Mouse (Mus musculus) myocyte (in vitro differentiated cells): ENCODE results near the gene Cadm4. TPM values are rescaled to one million over a fixed set of nuclear protein-coding genes. Genes with fewer than 3 reads are reported as not detected.

Experiments used
- H3K27me3 ChIP-seq: one replicate; pipeline ENCODE4 v1.6.1; 2011; ENCODE audit not compliant: control insufficient read depth, insufficient read depth, insufficient read length
- H3K36me3 ChIP-seq: one replicate; pipeline ENCODE4 v1.6.1; 2011; ENCODE audit not compliant: control insufficient read depth, insufficient read depth
- H3K4me2 ChIP-seq: one replicate; pipeline ENCODE4 v1.6.1; 2011; ENCODE audit warnings: low read depth, control low read depth
- H3K4me3 ChIP-seq: one replicate; pipeline ENCODE4 v1.5.1; 2011; ENCODE audit warnings: mild to moderate bottlenecking, control low read depth, moderate library complexity
- H3K79me2 ChIP-seq: one replicate; pipeline ENCODE4 v1.6.1; 2011; ENCODE audit not compliant: control insufficient read depth, insufficient read depth
- H3ac ChIP-seq: one replicate; pipeline ENCODE4 v1.6.1; 2011; ENCODE audit not compliant: control insufficient read depth, insufficient read length
- CEBPB ChIP-seq: IDR thresholded peaks from 2 replicates; pipeline ENCODE4 v1.6.1; 2011; ENCODE audit warnings: mild to moderate bottlenecking, moderate library complexity; ENCODE audit not compliant: poor library complexity, insufficient read depth, severe bottlenecking
- E2F4 ChIP-seq: IDR thresholded peaks from one replicate; pipeline ENCODE4 v1.6.1; 2011; ENCODE audit warnings: mild to moderate bottlenecking, control low read depth, moderate library complexity; ENCODE audit not compliant: insufficient read depth
- MAX ChIP-seq: IDR thresholded peaks from one replicate; pipeline ENCODE4 v1.6.1; 2011; ENCODE audit warnings: low read depth, mild to moderate bottlenecking, control low read depth
- MYOD1 ChIP-seq, 3 experiments: IDR thresholded peaks; one replicate each; pipeline ENCODE4 v1.6.1; 2011; ENCODE audit warnings: control low read depth in 2 of 3, low read depth in 2 of 3, mild to moderate bottlenecking in 2 of 3, moderate library complexity in 1 of 3; ENCODE audit not compliant: insufficient read length in 2 of 3, control insufficient read depth in 1 of 3
- MYOG ChIP-seq, 3 experiments: IDR thresholded peaks; one replicate each; pipeline ENCODE4 v1.6.1; 2011; ENCODE audit warnings: control low read depth in 2 of 3, low read depth in 2 of 3, mild to moderate bottlenecking in 2 of 3; ENCODE audit not compliant: insufficient read length in 2 of 3, control insufficient read depth in 1 of 3, insufficient read depth in 1 of 3
- POLR2A ChIP-seq: IDR thresholded peaks from one replicate; pipeline ENCODE4 v1.6.1; 2011; ENCODE audit warnings: low read depth, mild to moderate bottlenecking, control low read depth, moderate library complexity; ENCODE audit not compliant: insufficient read length
- POLR2AphosphoS2 ChIP-seq: IDR thresholded peaks from one replicate; pipeline ENCODE4 v1.6.1; 2011; ENCODE audit warnings: low read depth, control low read depth; ENCODE audit not compliant: insufficient read length
- REST ChIP-seq: IDR thresholded peaks from one replicate; pipeline ENCODE4 v1.6.1; 2011; ENCODE audit warnings: mild to moderate bottlenecking, control low read depth, moderate library complexity; ENCODE audit not compliant: insufficient read depth, insufficient read length
- SRF ChIP-seq: IDR thresholded peaks from one replicate; pipeline ENCODE4 v1.6.1; 2011; ENCODE audit warnings: low read depth; ENCODE audit not compliant: control insufficient read depth, insufficient read length
- TCF12 ChIP-seq: IDR thresholded peaks from one replicate; pipeline ENCODE4 v1.6.1; 2011; ENCODE audit warnings: mild to moderate bottlenecking, control low read depth; ENCODE audit not compliant: poor library complexity, insufficient read depth, severe bottlenecking
- TCF3 ChIP-seq: IDR thresholded peaks from one replicate; pipeline ENCODE4 v1.6.1; 2011; ENCODE audit warnings: low read depth, control low read depth; ENCODE audit not compliant: insufficient read length
- USF1 ChIP-seq: IDR thresholded peaks from one replicate; pipeline ENCODE4 v1.6.1; 2011; ENCODE audit warnings: low read depth, mild to moderate bottlenecking, control low read depth, moderate library complexity
- polyA plus RNA-seq: library from polyadenylated mRNA; unstranded; fragments of >200 nt; fragmentation: generic; extraction: Trizol; gene quantifications from one replicate; pipeline ENCODE4 v1.2.1, GENCODE M21; 2012; ENCODE audit warnings: missing spikeins

The Cadm4 gene
- polyA plus RNA-seq, 1 experiment, result 54.4 TPM

GRCm38 (mm10) chr7:24488303-24488702 is 6.5 kb downstream of the Cadm4 start:
- no peak overlapping the region for H3K4me3 ChIP-seq
- H3K27me3 ChIP-seq, result no peaks in the 10 kb centered on the region
- H3K79me2 ChIP-seq, result peaks cover 6% of the 10 kb centered on the region
- no peak overlapping the region for H3ac ChIP-seq
- no peak overlapping the region for H3K4me2 ChIP-seq
- no peaks in the 10 kb centered on the region for H3K36me3 ChIP-seq
- TF ChIP-seq REST (no peak), POLR2AphosphoS2 (no peak), SRF (no peak), CEBPB (no peak), TCF3 (no peak), MYOD1 (IDR thresholded peaks at IDR 0.05; ENCODE audit: control insufficient read depth in 1 of 3, insufficient read length in 2 of 3, low read depth in 2 of 3) (no peak), TCF12 (no peak), E2F4 (no peak), MAX (no peak), POLR2A (no peak), MYOG (IDR thresholded peaks at IDR 0.05; ENCODE audit: control insufficient read depth in 1 of 3, insufficient read depth in 1 of 3, insufficient read length in 2 of 3, low read depth in 2 of 3) (no peak)

DNA sequence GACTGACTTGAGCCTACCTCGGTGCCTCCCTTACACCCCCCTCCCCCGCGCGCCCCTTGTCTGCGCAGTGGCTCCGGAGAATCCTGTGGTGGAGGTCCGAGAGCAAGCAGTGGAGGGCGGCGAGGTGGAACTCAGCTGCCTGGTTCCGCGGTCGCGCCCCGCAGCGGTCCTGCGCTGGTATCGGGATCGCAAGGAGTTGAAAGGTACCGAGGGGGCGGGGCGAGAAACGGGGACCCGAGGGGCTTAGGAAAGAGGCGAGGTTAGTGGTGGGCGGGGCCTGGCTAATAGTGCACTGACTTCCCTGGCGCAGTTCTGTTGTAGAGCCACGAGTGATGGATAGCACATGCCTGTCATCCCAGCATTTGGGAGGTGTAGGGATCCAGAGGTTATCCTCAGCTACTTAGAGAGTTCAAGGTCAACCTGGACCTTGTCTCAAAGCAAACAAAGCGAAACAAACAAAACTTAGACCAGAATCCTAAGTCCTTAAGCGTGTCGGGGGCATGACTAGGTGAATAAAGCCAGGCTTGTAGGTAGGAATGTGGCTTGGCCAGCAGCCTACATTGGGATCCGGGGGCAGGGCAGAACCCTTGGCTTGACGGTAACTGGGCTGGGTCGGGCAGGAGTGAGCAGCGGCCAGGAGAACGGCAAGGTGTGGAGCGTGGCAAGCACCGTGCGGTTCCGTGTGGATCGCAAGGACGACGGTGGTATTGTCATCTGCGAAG is 18.2 kb downstream of the Cadm4 start:
- no peak overlapping the region for H3K4me3 ChIP-seq
- no peaks in the 10 kb centered on the region for H3K36me3 ChIP-seq
- no peaks in the 10 kb centered on the region for H3K79me2 ChIP-seq
- no peak for TF ChIP-seq TCF3
- peak; percentile 9 for TF ChIP-seq POLR2A
- TF ChIP-seq CEBPB, result no peak
- TF ChIP-seq TCF12, result no peak
- no peak for TF ChIP-seq MAX
- TF ChIP-seq POLR2AphosphoS2, result no peak
- TF ChIP-seq SRF, result no peak
- no peaks in the 10 kb centered on the region for H3K27me3 ChIP-seq
- no peak overlapping the region for H3ac ChIP-seq
- H3K4me2 ChIP-seq, result no peak overlapping the region

- Histone ChIP-seq H3ac (no peak overlapping the region), H3K27me3 (no peaks in the 10 kb centered on the region), H3K36me3 (no peaks in the 10 kb centered on the region), H3K4me2 (no peak overlapping the region), H3K4me3 (no peak overlapping the region), H3K79me2 (peaks cover 1% of the 10 kb centered on the region)
- TF ChIP-seq E2F4 (no peak), POLR2AphosphoS2 (no peak), MAX (no peak), TCF3 (no peak)
Measured at GRCm38 (mm10) chr7:24500929-24501328, 19.1 kb downstream of the Cadm4 start.

DNA sequence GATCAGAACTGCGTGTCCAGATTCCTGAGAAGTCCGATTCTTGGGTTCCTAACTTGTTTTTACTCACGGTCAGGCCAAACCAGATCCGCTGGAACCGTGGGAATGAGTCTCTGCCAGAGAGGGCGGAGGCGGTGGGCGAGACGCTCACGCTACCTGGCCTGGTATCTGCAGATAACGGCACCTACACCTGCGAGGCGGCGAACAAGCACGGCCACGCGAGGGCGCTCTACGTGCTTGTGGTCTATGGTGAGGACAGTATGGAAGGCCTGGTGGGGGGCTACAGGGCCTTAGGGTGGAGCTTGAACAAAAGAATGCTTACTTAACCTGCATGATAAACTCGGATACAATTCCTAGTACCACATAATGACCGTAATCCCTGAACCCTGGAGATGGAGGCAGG is 19.7 kb downstream of the Cadm4 start:
- Histone ChIP-seq H3K27me3 (no peaks in the 10 kb centered on the region), H3K4me2 (no peak overlapping the region), H3ac (no peak overlapping the region), H3K36me3 (no peaks in the 10 kb centered on the region), H3K79me2 (peaks cover 5% of the 10 kb centered on the region), H3K4me3 (no peak overlapping the region)
- TF ChIP-seq MYOG (IDR thresholded peaks at IDR 0.05; ENCODE audit: control insufficient read depth in 1 of 3, insufficient read depth in 1 of 3, insufficient read length in 2 of 3, low read depth in 2 of 3), result no peak
- no peak for TF ChIP-seq CEBPB
- no peak for TF ChIP-seq POLR2A
- no peak for TF ChIP-seq TCF12
- TF ChIP-seq E2F4, result no peak
- TF ChIP-seq REST, result no peak

- no peaks in the 10 kb centered on the region for H3K36me3 ChIP-seq
- peaks cover 19% of the 10 kb centered on the region for H3K79me2 ChIP-seq
- TF ChIP-seq MYOG (IDR thresholded peaks at IDR 0.05; ENCODE audit: control insufficient read depth in 1 of 3, insufficient read depth in 1 of 3, insufficient read length in 2 of 3, low read depth in 2 of 3), result no peak
- TF ChIP-seq POLR2AphosphoS2, result peak; percentile 51
- no peak for TF ChIP-seq TCF12
- TF ChIP-seq USF1, result no peak
- no peak for TF ChIP-seq TCF3
- TF ChIP-seq SRF, result no peak
- no peak for TF ChIP-seq POLR2A
- no peak for TF ChIP-seq REST
- no peak for TF ChIP-seq E2F4
- H3K4me3 ChIP-seq, result no peak overlapping the region
- H3ac ChIP-seq, result no peak overlapping the region
- no peaks in the 10 kb centered on the region for H3K27me3 ChIP-seq
- no peak overlapping the region for H3K4me2 ChIP-seq
Measured at GRCm38 (mm10) chr7:24504004-24504403, 22.2 kb downstream of the Cadm4 start.
